Mouse (Mus musculus) olfactory bulb, adult 2 months (tissue): ENCODE results near the gene Mrps34. TPM values are rescaled to one million over a fixed set of nuclear protein-coding genes. Genes with fewer than 3 reads are reported as not detected.

Experiments used
- H3K27ac ChIP-seq: fragments of 200-500 bp; 2 replicates; pipeline ENCODE4 v1.5.1; 2012; ENCODE audit warnings: low read depth, low read length; ENCODE audit not compliant: insufficient read depth
- H3K4me1 ChIP-seq: fragments of 200-500 bp; 2 replicates; pipeline ENCODE4 v1.6.1; 2012; ENCODE audit warnings: low read length; ENCODE audit not compliant: control insufficient read depth, insufficient read depth
- H3K4me3 ChIP-seq: fragments of 200-500 bp; 2 replicates; pipeline ENCODE4 v1.5.1; 2012; ENCODE audit warnings: mild to moderate bottlenecking, low read depth, low read length, moderate library complexity; ENCODE audit not compliant: insufficient read depth
- CTCF ChIP-seq: fragments of 200-500 bp; IDR thresholded peaks from 2 replicates; pipeline ENCODE4 v1.5.1; 2012; ENCODE audit warnings: low read depth, mild to moderate bottlenecking, low read length, moderate library complexity; ENCODE audit not compliant: insufficient read depth
- POLR2A ChIP-seq: fragments of 200-500 bp; IDR thresholded peaks from 2 replicates; pipeline ENCODE4 v1.6.1; 2012; ENCODE audit warnings: mild to moderate bottlenecking, low read depth, low read length, moderate library complexity; ENCODE audit not compliant: insufficient read depth
- WGBS: fragments of 180-500 bp; shearing (Covaris S2); methylation state at CpG from one replicate; pipeline ENCODE4 v1.1.7; 2018; 5-methylcytosine and 5-hydroxymethylcytosine counted together
- polyA plus RNA-seq: library from polyadenylated mRNA; stranded (reverse); fragments of >200 nt; gene quantifications from 2 replicates; pipeline ENCODE4 v1.2.4, GENCODE M21; 2012; ENCODE audit warnings: low replicate concordance; ENCODE audit not compliant: missing spikeins, insufficient read depth, insufficient read length

Mrps34 gene
- polyA plus RNA-seq, 1 experiment = not detected

DNA sequence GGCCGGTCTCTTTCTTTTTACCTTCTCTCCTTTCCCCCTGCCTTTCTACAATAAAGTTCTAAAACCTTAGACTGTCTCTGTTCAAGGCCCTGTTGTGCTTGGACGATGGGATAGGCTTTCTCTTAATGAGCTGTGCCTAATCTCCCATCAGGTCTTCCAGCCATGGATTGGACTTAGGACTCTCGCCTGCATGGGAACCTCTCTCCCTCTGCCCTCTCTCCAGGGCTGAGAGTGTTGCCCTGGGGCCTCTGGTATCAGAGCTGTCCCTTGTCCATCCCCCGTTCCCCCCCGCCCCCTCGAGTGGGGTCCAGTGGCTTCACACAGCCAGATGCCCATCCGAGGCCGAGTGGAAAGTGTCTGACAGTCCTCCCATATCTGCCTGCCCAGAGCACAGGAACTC lies 19.9 kb upstream of the Mrps34 start:
- Histone ChIP-seq H3K4me1 (no peaks in the 10 kb centered on the region), H3K27ac (no peak overlapping the region), H3K4me3 (no peak overlapping the region)
- TF ChIP-seq POLR2A = no peak
- TF ChIP-seq CTCF = no peak
- 77% methylated on average over 8 of the region's 8 CpGs for WGBS

DNA sequence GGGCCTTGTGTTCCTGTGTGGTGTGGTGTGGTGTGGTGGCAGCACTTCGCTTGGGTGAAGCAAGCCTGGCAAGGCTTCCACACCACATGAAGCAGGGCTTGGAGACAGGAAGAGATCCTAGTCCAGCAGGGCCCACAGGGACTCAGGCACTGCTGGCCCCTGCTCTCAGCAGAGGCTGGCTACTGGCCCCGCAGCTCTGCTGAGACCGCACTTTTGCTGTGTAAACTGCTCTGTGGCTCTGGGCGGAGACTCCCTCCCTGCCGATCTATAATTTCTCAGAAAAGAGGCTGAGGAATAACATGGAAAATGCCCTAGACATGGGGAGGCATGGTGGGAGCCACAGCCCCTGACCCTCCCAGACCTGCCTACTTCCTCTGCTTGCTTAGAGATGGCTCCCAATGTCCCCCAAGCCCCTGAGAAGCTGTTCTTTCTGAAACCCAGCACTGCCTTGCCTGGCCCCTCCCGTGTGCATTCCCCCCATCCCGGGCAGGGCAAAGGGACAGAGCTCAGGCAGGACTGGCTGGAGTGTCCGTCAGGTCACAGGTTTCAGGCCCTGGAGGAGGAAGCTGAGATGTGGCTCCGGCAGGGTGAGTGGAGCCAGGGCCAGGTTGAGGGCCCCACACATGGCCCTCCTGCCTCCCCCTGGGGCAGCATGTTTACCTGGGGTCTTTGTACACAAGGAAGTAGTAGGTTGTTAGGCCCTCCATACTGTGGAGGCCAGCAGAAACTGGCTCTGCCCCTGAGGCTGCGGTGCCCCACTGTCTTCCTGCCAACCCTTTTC lies 17.4 kb upstream of the Mrps34 start:
- no peaks in the 10 kb centered on the region for H3K4me1 ChIP-seq
- H3K4me3 ChIP-seq = no peak overlapping the region
- WGBS = 70% methylated on average over 10 of the region's 10 CpGs
- H3K27ac ChIP-seq = no peak overlapping the region
- no peak for TF ChIP-seq CTCF
- TF ChIP-seq POLR2A = no peak

DNA sequence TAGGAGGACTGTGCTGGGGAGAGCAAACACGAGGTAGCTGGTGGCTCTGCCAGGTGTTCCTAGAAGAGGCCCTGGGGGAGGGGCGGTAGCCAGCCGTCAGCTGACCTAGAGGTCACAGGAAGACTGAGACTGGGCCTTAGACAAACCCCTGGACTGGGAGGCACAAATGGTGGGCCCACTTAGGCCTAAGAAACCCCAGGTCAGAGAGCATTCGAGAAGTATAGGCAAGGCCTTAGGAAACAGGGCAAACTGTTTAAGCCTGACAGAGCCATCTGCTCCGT lies 16.9 kb upstream of the Mrps34 start:
- no peak overlapping the region for H3K27ac ChIP-seq
- H3K4me3 ChIP-seq = no peak overlapping the region
- TF ChIP-seq CTCF = no peak
- TF ChIP-seq POLR2A = no peak
- H3K4me1 ChIP-seq = no peaks in the 10 kb centered on the region
- 49% methylated on average over 5 of the region's 5 CpGs for WGBS

DNA sequence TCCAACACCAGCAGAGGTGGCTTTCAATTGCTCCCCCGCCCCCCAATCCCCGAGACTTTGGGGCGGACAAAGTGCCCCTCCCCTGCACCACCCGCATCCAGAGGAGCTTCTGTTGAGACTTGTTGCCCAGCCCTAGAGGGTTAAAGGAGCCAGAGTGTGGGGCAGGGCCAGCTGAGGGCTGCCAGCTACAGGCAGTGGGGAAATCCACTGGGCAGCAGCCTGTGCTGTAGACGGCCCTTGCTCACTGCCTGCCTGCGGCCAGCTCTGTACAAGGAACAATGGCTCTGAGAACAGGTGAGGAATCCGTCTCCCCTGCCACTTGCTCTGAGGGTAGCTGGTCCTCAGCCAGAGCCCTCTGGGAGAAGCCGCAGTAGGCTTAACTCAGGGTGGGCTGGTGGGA lies 16.4 kb upstream of the Mrps34 start:
- H3K4me3 ChIP-seq = no peak overlapping the region
- TF ChIP-seq POLR2A (no peak), CTCF (no peak)
- WGBS = 71% methylated on average over 8 of the region's 8 CpGs
- no peaks in the 10 kb centered on the region for H3K4me1 ChIP-seq
- H3K27ac ChIP-seq = no peak overlapping the region

DNA sequence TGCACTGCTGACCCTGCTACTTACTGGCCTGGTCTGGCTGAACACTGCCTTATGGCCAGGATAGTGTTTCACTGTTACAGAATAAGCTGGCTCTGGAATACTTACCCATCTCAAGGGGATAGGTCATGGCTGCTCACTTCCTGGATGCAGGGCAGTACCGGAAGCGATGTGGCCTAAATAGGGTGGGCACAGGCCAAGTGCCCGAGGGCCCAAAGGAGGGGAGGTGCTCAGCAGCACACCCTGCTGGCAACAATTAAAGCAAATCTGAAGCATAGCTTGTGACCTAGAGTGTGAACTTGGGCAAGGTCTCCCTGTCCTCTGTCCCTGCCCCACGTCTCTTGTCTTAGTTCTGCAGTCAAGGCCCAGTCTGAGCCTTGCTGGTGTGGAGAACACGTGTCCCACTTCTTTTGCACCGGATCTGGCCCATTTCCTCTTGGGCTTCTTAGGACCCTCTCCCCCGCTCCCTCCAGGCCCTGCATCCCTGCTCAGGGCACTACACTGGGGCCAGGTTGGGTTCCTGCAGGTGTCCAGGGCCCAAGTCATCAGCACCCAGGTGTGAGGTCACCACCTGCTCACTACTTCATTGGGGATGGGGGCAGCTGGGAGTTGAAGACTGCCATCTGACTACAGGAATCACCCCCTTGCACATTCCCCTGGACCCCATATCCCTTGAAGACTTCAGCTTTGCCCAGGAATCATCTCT lies 13.0 kb upstream of the Mrps34 start:
- H3K27ac ChIP-seq = no peak overlapping the region
- TF ChIP-seq CTCF (no peak), POLR2A (no peak)
- H3K4me1 ChIP-seq = peaks cover 7% of the 10 kb centered on the region
- H3K4me3 ChIP-seq = no peak overlapping the region
- 40% methylated on average over 7 of the region's 7 CpGs for WGBS

DNA sequence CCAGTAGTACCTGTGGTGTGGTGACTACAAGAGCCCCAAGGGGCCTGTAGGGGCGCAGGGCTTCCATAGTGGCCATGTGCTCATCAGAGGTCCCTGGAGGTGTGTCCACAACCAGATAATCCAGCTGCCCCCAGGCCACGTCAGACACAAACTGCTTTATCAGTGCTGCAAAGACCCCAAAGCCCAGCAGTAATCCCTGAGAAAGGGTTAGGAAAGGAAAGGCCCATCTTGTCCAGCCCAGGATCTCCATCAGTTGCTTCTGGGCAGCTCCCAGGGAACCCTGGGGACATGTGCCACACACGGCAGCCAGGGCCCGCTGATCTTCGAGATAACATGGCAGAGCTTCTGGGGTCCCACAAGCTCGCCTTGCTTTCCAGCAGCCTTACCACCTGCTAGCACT lies 10.5 kb upstream of the Mrps34 start:
- Histone ChIP-seq H3K4me3 (no peak overlapping the region), H3K27ac (no peak overlapping the region), H3K4me1 (peaks cover 15% of the 10 kb centered on the region)
- WGBS = 86% methylated on average over 6 of the region's 6 CpGs
- TF ChIP-seq POLR2A = no peak
- TF ChIP-seq CTCF = no peak

DNA sequence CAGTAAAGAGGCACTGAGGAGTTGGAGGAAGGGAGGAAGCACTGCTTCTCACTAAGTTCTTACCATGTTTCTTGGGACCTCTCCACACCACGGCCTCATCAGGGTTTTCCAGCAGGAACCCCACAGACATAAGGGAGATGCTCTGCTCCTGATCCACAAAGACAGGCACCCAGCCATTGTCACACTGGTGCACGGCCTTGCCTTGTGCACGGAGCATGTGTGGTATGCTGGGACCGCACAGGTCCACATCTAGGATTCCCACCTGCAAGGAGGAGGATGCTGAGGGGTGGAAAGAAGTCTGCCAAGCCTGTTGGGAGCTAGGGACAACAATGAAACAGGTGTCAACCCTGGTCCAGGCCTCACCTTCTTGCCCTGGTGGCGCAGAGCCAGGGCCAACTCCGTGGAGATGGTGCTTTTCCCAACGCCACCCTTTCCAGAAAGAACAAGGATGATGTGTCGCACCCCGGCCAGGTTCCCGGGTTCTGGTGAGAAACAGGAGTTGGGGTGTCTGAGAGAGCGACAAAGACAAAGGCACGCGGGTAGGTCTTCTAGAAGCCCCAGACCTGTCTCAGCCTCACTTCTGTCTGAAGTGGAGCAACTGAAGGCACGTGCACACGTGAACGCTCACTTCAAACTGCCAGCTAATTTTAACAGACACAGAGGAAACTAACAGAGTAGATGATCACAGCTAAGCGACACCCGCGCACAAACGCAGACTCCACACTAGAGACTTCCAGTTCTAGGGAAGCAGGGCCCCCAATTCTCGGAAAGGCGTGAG lies 9.4 kb upstream of the Mrps34 start:
- TF ChIP-seq CTCF = no peak
- no peak for TF ChIP-seq POLR2A
- Histone ChIP-seq H3K27ac (no peak overlapping the region), H3K4me1 (peaks cover 19% of the 10 kb centered on the region), H3K4me3 (peak overlapping the region; percentile 69)
- WGBS = 24% methylated on average over 22 of the region's 22 CpGs

DNA sequence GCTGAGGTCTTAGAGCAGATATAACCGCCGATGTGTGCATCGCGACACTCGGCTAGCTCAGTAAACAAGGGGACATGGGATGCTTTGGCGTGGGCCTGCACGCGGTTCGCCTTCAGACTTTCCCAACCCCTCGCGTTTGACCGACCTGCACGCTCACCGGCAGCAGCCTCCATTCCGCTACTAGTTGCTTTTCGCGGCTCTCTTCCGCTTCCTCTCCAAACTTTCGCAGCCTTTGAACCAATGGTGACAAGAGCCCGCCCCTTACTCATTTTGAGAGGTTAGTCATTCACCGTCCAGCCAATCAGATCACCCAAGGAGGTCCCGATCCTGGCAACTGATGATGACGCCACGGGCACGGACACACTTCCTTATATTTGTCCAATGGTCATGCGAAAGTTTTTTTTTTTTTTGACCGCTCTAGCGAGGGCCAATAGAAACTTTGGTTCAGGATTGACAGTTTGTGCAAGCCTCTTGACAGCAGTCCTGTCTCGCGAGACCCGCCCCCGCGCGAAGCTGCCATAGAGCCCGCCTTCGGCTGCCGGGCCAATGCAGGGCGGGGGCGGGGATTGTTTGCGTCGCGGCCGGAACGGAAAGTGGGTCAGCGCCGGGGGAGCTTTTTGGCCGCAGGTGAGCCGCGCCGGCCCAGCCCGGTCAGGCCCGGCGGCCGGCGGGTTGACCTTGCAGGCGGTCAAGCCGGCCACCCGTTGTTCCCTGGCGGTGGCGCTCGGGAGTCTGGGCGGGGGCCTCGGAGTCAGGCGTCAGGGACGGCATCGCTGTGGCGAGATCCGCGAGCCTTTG lies 8.6 kb upstream of the Mrps34 start, which contains the start of the genes Nubp2 and Spsb3:
Gene Nubp2, minus strand, starts transcription at position 216 of the 798 bp plus-strand sequence.
Gene Spsb3, plus strand, starts transcription at position 510 of the 798 bp plus-strand sequence.
- Histone ChIP-seq H3K27ac (peak within 1 kb of the TSS; percentile 41), H3K4me3 (peak within 1 kb of the TSS; percentile 92), H3K4me1 (peaks cover 19% of the 10 kb centered on the region)
- TF ChIP-seq POLR2A (peak; percentile 77), CTCF (no peak)
- under 1% methylated on average over 69 of the region's 69 CpGs for WGBS
